Mouse (Mus musculus): Measurements from ENCODE around the gene Tpmt.

Tpmt gene

GRCm38 (mm10) chr13:46976532-46976931 is 68.0 kb downstream of the Tpmt start:
- DNase-seq (ENCODE audit: low read depth, low spot score), result no peak

- no peak for DNase-seq (ENCODE audit: low read depth, low spot score)
Observed at GRCm38 (mm10) chr13:46975930-46976329, 68.6 kb downstream of the Tpmt start.

- DNase-seq (ENCODE audit: low read depth, low spot score), result no peak
Observed at GRCm38 (mm10) chr13:46975031-46975551, 69.4 kb downstream of the Tpmt start.

All from forelimb bud, embryonic 11.5 days (tissue).